Mouse (Mus musculus) adrenal gland, adult 18-20 months (tissue): ENCODE measurements at regions not wholly inside any gene's neighbourhood (a gene's known extent, or its start where the extent isn't known, plus 50 kb on each side); places are given as distances from the start of the nearest gene placed in this dataset.

Experiments used
- DNase-seq, 2 experiments: peaks; one replicate each; pipeline ENCODE4 v3.0.0; 2021 to 2022; ENCODE audit warnings: low spot score in 2 of 2

- DNase-seq: peak; percentile 86 to 88
Observed at GRCm38 (mm10) chr3:52196047-52196935, 71.8 kb upstream of the Foxo1 start.

DNA sequence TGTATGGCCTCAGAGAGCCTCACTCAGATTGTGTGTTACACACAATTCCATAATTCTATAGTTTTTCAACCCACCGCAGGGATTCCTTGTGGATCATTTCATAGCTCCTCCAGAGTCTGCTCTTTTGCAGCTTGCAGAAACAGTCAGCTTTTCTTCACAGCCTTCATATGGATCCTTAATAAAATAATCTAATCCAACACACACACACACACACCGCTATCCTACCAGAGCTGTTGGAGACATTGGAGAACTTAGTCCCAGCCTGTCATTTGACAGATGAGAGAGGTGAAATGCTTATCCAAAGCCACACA lies 71.2 kb upstream of the Foxo1 start:
- no peak for DNase-seq

DNA sequence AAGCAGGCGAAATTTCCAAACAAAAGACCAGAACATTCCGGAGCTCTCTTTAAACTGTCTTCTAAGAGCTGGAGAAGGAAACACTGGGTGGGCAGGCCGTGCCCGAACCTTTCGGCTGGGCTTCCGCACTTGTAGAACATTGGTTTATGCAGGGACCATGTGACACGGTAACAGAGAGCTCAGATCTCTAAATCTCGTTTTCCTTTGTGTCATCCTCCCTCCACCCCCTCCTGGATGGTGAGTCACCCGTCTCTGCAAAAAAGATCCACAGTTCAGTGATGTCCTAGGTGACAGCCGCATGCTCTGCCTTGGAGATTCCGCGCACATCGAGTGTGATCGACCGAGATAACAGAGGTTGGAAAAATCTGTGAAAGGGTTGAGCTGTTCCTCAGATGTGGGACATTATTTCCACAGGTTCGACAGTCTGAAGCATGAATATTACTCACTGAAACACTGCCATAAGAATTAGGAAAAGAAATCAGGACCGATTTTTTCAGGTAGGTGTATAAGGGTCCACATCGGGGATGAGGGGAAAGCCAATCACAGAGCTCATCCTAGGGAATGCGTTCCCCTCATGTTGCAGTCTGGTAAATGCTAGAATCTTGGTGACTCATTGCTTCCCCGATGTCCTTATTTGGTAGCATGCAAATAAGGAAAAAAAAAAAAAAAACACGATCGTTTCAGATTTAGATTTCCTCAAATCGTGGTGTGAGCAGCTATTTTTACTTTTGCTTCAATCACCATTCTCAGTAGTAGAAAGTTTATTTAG lies 70.0 kb upstream of the Foxo1 start:
- peak; percentile 48 to 66 for DNase-seq

DNA sequence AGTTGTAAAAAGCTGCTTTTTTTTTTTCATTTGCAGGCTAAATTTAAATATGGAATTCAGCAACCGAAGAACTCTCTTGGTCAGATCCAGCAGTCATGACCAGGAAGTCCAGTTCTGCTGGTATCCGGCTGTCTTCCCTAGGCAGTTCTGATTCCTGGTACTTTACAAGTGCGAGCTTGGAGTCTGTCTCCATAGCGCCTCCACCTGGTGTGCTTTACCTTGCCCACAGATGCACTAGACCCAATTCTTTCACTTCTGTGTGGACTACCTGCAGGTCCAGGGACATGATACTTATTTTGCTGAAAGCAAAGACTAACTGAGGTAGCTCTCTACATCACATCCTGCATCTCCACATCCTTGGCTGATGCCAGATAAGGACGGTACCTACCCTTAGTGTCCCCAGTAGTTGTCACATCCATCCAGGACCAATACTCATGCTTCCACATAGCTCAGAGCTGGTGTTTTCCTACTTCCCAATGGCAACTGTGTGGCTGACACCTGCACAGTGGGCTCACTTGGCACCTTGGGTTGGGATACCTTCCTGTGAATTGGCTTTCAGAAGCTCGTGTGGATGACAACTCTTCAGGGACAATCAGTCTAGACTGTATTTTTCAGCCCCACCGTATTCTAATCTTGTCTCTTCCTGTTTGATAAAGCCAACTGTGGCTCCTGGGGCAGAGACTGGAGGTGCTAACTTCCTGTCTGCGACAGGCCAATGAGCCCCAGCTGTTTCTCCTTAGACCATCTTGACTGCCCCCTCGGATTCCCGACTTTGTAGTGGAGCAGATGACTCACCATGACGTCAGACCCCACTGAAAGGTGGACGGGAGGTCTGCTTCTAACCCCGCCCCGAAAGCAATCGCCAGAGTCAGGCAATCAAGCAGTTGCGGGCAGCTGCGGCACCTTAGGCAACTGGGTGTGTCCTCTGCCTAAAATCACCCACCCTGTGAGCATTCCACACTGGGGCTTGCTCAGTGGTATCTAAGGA lies 69.1 kb upstream of the Foxo1 start:
- peak; percentile 34 to 53 for DNase-seq

DNA sequence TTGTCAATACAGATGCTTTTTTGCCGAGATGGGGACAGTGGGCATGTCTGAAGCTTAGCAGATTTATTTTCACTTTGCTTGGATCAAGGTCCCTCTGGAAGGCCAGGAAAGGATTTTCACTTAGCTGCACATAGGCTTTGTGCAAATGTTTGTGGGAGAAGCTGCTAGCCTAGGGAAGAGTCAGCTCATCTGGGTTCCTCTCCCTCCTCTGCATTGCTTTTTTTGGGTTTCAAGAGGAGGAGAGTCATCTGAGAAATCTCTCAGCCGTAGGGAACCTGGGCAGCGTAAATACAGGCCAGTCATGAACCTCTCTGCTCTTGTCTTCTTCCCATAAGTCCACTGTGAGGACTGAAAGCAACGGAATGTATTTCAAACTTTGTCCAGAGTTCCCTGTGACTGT lies 68.0 kb upstream of the Foxo1 start:
- DNase-seq: no peak

- no peak for DNase-seq
Observed at GRCm38 (mm10) chr3:52210556-52211302, 57.4 kb upstream of the Foxo1 start.

DNA sequence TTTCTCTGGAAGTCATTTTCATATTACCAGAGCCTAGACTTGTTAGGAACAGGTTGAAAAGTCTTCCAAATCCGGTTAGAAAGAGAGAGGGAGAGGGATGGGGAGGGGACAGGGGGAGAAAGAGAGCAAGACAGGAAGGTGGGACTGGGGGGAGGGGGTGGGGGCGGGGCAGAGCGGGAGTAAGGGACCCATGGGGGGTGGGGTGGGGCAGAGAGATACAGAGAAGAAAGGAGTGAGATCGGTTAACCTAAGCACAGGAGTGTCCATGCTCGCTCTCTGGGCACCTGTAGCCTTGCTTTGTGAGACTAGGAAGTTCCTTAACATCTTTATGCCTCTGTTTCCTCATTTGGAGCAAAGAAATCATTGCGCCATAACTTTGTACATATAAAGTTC lies 56.8 kb upstream of the Foxo1 start:
- no peak for DNase-seq

DNA sequence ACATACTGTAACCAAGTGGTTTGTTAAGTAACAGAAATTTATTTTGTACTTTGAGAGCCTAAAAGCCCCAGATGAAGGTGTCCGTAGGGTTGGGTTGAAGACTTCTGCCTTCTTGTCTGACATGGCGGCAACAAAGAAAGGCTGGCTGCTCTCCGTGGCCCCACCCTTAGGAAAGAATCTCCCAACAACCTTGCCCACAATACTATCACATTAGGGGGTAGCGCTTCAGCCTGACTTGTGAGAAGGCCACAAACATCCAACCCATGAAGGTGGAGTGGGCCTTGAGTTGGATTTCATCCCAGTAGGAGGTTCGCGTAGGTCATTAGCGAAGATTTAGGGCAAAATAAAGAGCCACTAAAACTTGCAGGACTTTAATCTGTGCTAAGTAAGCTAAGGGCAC lies 54.0 kb upstream of the Foxo1 start:
- DNase-seq: no peak

GRCm38 (mm10) chr3:52215083-52215482 lies 53.1 kb upstream of the Foxo1 start:
- no peak for DNase-seq
